Mouse (Mus musculus): ENCODE measurements around the gene BC037034.

GRCm38 (mm10) chr5:138265712-138266111 lies 1.9 kb upstream of the BC037034 start:
- TF ChIP-seq POLR2AphosphoS2 (IDR thresholded peaks at IDR 0.05; ENCODE audit: low read depth, low read length) (no peak), EP300 (IDR thresholded peaks at IDR 0.05; ENCODE audit: low read length) (no peak), ZKSCAN1 (IDR thresholded peaks at IDR 0.05; ENCODE audit: borderline replicate concordance, low read depth, low read length) (no peak), ETS1 (conservative IDR thresholded peaks at IDR 0.05; ENCODE audit: low read depth, low read length) (no peak), CTCF (conservative IDR thresholded peaks at IDR 0.05 in 1 of 2, IDR thresholded peaks at IDR 0.05 in 1 of 2; ENCODE audit: low read depth in 2 of 2, low read length in 2 of 2) (no peak), POLR2A (IDR thresholded peaks at IDR 0.05; ENCODE audit: low read depth, low read length) (no peak), BHLHE40 (IDR thresholded peaks at IDR 0.05; ENCODE audit: low read depth, low read length) (no peak), RAD21 (IDR thresholded peaks at IDR 0.05; ENCODE audit: low read depth, low read length) (no peak), HCFC1 (IDR thresholded peaks at IDR 0.05; ENCODE audit: low read depth, low read length) (no peak), ELF1 (IDR thresholded peaks at IDR 0.05; ENCODE audit: low read depth, low read length) (no peak)

All from CH12.LX (cell line).